Mouse (Mus musculus) midbrain, embryonic 14.5 days (tissue): ENCODE measurements around the gene Tctex1d4. TPM values are rescaled to one million over a fixed set of nuclear protein-coding genes. Genes with fewer than 3 reads are reported as not detected.

Experiments used
- ATAC-seq: fragments of 200-750 bp; cut with Nextera tagmentation; 2 replicates; pipeline ENCODE4 v1.8.0; 2017; ENCODE audit warnings: moderate number of reproducible peaks, moderate library complexity; ENCODE audit not compliant: low FRiP score, low TSS enrichment
- DNase-seq: peaks from one replicate; pipeline ENCODE4 v3.0.0-alpha.2; 2015
- H3K27ac ChIP-seq: fragments of 300-500 bp; sonication (generic); replicated peaks from 2 replicates; pipeline ENCODE4 v1.5.1; 2014; ENCODE audit warnings: mild to moderate bottlenecking, low read depth, low read length, moderate library complexity
- H3K27me3 ChIP-seq: fragments of 300-500 bp; sonication (generic); 2 replicates; pipeline ENCODE4 v1.6.1; 2014; ENCODE audit warnings: low read length, control low read depth, mixed read lengths; ENCODE audit not compliant: control insufficient read depth, insufficient read depth
- H3K36me3 ChIP-seq: fragments of 300-500 bp; sonication (generic); 2 replicates; pipeline ENCODE4 v1.6.1; 2014; ENCODE audit warnings: low read length, control low read depth; ENCODE audit not compliant: control insufficient read depth, insufficient read depth
- H3K4me1 ChIP-seq: fragments of 300-500 bp; sonication (generic); 2 replicates; pipeline ENCODE4 v1.6.1; 2014; ENCODE audit warnings: mild to moderate bottlenecking, antibody characterized with exemption, low read length, control low read depth; ENCODE audit not compliant: control insufficient read depth, insufficient read depth
- H3K4me2 ChIP-seq: fragments of 300-500 bp; sonication (generic); 2 replicates; pipeline ENCODE4 v1.6.1; 2014; ENCODE audit warnings: mild to moderate bottlenecking, low read length, moderate library complexity
- H3K4me3 ChIP-seq: fragments of 300-500 bp; sonication (generic); replicated peaks from 2 replicates; pipeline ENCODE4 v1.5.1; 2014; ENCODE audit warnings: low read depth, low read length
- H3K9ac ChIP-seq: fragments of 300-500 bp; sonication (generic); replicated peaks from 2 replicates; pipeline ENCODE4 v1.6.1; 2014; ENCODE audit warnings: mild to moderate bottlenecking, low read length, moderate library complexity
- H3K9me3 ChIP-seq: fragments of 300-500 bp; sonication (generic); 2 replicates; pipeline ENCODE4 v1.6.1; 2016; ENCODE audit warnings: low read length, control low read depth, mixed read lengths; ENCODE audit not compliant: control insufficient read depth
- WGBS: fragments of 180-500 bp; shearing (Covaris S2); extraction: QIAGEN DNeasy Blood & Tissue Kit; methylation state at CpG from one replicate; pipeline ENCODE4 v1.1.7; 2014; 5-methylcytosine and 5-hydroxymethylcytosine counted together
- polyA plus RNA-seq: library from polyadenylated mRNA; unstranded; fragments of >200 nt; fragmentation: Nextera tagmentation; extraction: Ambion mirVana; gene quantifications from 2 replicates; pipeline ENCODE4 v1.2.1, GENCODE M21; 2014

The Tctex1d4 gene
- polyA plus RNA-seq, 1 experiment from 2014 or later, result not detected

GRCm38 (mm10) chr4:117123546-117124217 is 2.9 kb upstream of the Tctex1d4 start:
- DNase-seq (no peak), ATAC-seq (no peak)
- WGBS, result 95% methylated on average over 7 of the region's 9 CpGs
- Histone ChIP-seq H3K27ac (no peak overlapping the region), H3K4me3 (no peak overlapping the region), H3K4me1 (peaks cover 22% of the 10 kb centered on the region), H3K9me3 (no peaks in the 10 kb centered on the region), H3K9ac (no peak overlapping the region), H3K4me2 (no peak overlapping the region), H3K27me3 (no peaks in the 10 kb centered on the region), H3K36me3 (peaks cover 9% of the 10 kb centered on the region)

DNA sequence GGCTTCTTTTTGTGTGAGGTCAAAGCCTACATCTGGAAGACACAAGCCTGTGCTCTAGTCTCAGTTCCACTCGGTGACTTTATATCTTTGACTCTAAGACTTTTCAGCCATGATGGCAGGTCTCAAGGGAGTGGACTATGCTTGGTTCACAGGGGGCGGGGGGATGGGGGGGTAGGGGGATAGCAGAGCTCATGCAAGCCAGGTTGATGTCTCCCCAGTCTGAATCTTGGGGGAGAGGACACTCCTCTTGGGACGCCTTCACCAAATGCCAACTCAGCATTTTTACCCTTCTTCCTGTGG is 2.4 kb upstream of the Tctex1d4 start:
- Histone ChIP-seq H3K9ac (no peak overlapping the region), H3K27me3 (no peaks in the 10 kb centered on the region), H3K9me3 (no peaks in the 10 kb centered on the region), H3K4me1 (peaks cover 22% of the 10 kb centered on the region), H3K4me3 (no peak overlapping the region), H3K27ac (no peak overlapping the region), H3K36me3 (peaks cover 14% of the 10 kb centered on the region), H3K4me2 (no peak overlapping the region)
- 90% methylated on average over 3 of the region's 3 CpGs for WGBS
- no peak for DNase-seq
- ATAC-seq, result no peak

- no peaks in the 10 kb centered on the region for H3K9me3 ChIP-seq
- 75% methylated on average over 14 of the region's 14 CpGs for WGBS
- ATAC-seq (no peak), DNase-seq (no peak)
- peak overlapping the region; percentile 2; the same call in 1 of the 2 replicates for H3K9ac ChIP-seq
- H3K4me1 ChIP-seq, result peaks cover 19% of the 10 kb centered on the region
- H3K4me3 ChIP-seq, result no peak overlapping the region
- H3K27me3 ChIP-seq, result no peaks in the 10 kb centered on the region
- peak overlapping the region; percentile 56 for H3K27ac ChIP-seq
- no peak overlapping the region for H3K4me2 ChIP-seq
- peaks cover 15% of the 10 kb centered on the region for H3K36me3 ChIP-seq
Measured at GRCm38 (mm10) chr4:117124518-117125347, 1.9 kb upstream of the Tctex1d4 start.

GRCm38 (mm10) chr4:117125348-117125909 is 1.2 kb upstream of the Tctex1d4 start, which contains the start of gene Btbd19:
Gene Btbd19, minus strand, starts transcription at chr4:117125725.
- 22% methylated on average over 8 of the region's 8 CpGs for WGBS
- Histone ChIP-seq H3K36me3 (peaks cover 22% of the 10 kb centered on the region), H3K9me3 (no peaks in the 10 kb centered on the region), H3K9ac (peak within 1 kb of the TSS; percentile 2; the same call in 1 of the 2 replicates), H3K27me3 (no peaks in the 10 kb centered on the region), H3K4me1 (peaks cover 15% of the 10 kb centered on the region), H3K4me3 (no peak within 1 kb of the TSS), H3K27ac (peak within 1 kb of the TSS; percentile 56), H3K4me2 (no peak within 1 kb of the TSS)
- DNase-seq (peak; percentile 77), ATAC-seq (peak; percentile 24; the same call in 1 of the 2 replicates)

GRCm38 (mm10) chr4:117125910-117126674 is 502 bp upstream of the Tctex1d4 start:
- H3K9ac ChIP-seq, result 0 out of 2 replicates have a peak overlapping the region, but pooled peaks have one; percentile 2
- 39% methylated on average over 15 of the region's 15 CpGs for WGBS
- no peak overlapping the region for H3K4me2 ChIP-seq
- H3K4me3 ChIP-seq, result no peak overlapping the region
- no peaks in the 10 kb centered on the region for H3K27me3 ChIP-seq
- peak overlapping the region; percentile 56 for H3K27ac ChIP-seq
- 0 out of 2 replicates have a peak, but pooled peaks have one; percentile 12 for ATAC-seq
- H3K36me3 ChIP-seq, result peaks cover 24% of the 10 kb centered on the region
- DNase-seq, result peak; percentile 37
- no peaks in the 10 kb centered on the region for H3K9me3 ChIP-seq
- peaks cover 17% of the 10 kb centered on the region for H3K4me1 ChIP-seq

GRCm38 (mm10) chr4:117127991-117128686 is 1.5 kb downstream of the Tctex1d4 start:
- Histone ChIP-seq H3K4me2 (no peak overlapping the region), H3K36me3 (peaks cover 24% of the 10 kb centered on the region), H3K9ac (no peak overlapping the region), H3K27ac (no peak overlapping the region), H3K4me3 (no peak overlapping the region), H3K4me1 (peaks cover 34% of the 10 kb centered on the region), H3K9me3 (no peaks in the 10 kb centered on the region), H3K27me3 (no peaks in the 10 kb centered on the region)
- ATAC-seq, result no peak
- 90% methylated on average over 33 of the region's 33 CpGs for WGBS
- DNase-seq, result no peak

DNA sequence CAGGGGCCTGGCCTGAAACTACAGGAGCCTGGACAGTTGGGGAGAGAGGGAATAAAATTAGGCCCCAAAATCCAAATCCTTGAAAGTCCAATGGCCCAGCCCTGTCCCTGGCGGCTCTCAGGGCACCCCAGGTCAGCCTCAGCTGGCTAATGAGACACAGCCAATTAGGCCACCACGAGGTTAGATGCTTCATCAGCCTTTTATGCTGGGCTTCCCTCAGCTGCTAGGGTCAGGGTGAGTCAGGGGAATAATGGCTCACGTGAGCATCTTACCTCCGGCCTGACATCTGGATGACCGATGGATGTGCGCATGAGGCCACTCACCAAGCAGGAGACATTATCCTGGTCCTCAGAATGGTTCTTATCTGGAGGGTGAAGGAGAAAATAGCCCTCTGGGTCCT is 4.2 kb downstream of the Tctex1d4 start:
- DNase-seq (no peak), ATAC-seq (no peak)
- no peak overlapping the region for H3K27ac ChIP-seq
- no peak overlapping the region for H3K4me3 ChIP-seq
- H3K27me3 ChIP-seq, result no peaks in the 10 kb centered on the region
- no peak overlapping the region for H3K9ac ChIP-seq
- H3K4me1 ChIP-seq, result peaks cover 20% of the 10 kb centered on the region
- H3K36me3 ChIP-seq, result peaks cover 24% of the 10 kb centered on the region
- no peak overlapping the region for H3K4me2 ChIP-seq
- 49% methylated on average over 6 of the region's 6 CpGs for WGBS
- no peaks in the 10 kb centered on the region for H3K9me3 ChIP-seq

- Histone ChIP-seq H3K9me3 (no peaks in the 10 kb centered on the region), H3K4me1 (peaks cover 18% of the 10 kb centered on the region), H3K36me3 (peaks cover 24% of the 10 kb centered on the region), H3K4me3 (no peak overlapping the region), H3K4me2 (peak overlapping the region; percentile 86), H3K27ac (no peak overlapping the region; the same call in 1 of the 2 replicates), H3K9ac (no peak overlapping the region; the same call in 1 of the 2 replicates), H3K27me3 (no peaks in the 10 kb centered on the region)
- WGBS, result 40% methylated on average over 6 of the region's 6 CpGs
- no peak for ATAC-seq
- no peak for DNase-seq
Measured at GRCm38 (mm10) chr4:117131198-117131597, 4.6 kb downstream of the Tctex1d4 start.
